Mouse (Mus musculus) liver, adult 2 months (tissue): Measurements from ENCODE around the gene Prkd3. TPM values are rescaled to one million over a fixed set of nuclear protein-coding genes. Genes with fewer than 3 reads are reported as not detected.

ENCODE experiments used
- DNase-seq: peaks from one replicate; pipeline ENCODE4 v3.0.0-alpha.2; 2011; ENCODE audit warnings: low read depth, low spot score; ENCODE audit errors: extremely low read depth
- H3K27ac ChIP-seq: fragments of 200-500 bp; replicated peaks from 2 replicates; pipeline ENCODE4 v1.5.1; 2012; ENCODE audit warnings: low read depth, mild to moderate bottlenecking, control low read depth, inconsistent platforms, low read length; ENCODE audit not compliant: insufficient read depth
- H3K27me3 ChIP-seq: fragments of 200-500 bp; 2 replicates; pipeline ENCODE4 v1.6.1; 2012; ENCODE audit warnings: mild to moderate bottlenecking, moderate library complexity, low read length, inconsistent platforms; ENCODE audit not compliant: control insufficient read depth, insufficient read depth
- H3K36me3 ChIP-seq: fragments of 200-500 bp; 2 replicates; pipeline ENCODE4 v1.6.1; 2012; ENCODE audit warnings: low read length, inconsistent platforms; ENCODE audit not compliant: control insufficient read depth, insufficient read depth
- H3K4me1 ChIP-seq: fragments of 200-500 bp; 2 replicates; pipeline ENCODE4 v1.6.1; 2011; ENCODE audit warnings: low read length; ENCODE audit not compliant: control insufficient read depth, insufficient read depth
- H3K4me3 ChIP-seq: fragments of 200-500 bp; 2 replicates; pipeline ENCODE4 v1.5.1; 2011; ENCODE audit warnings: low read depth, mild to moderate bottlenecking, control low read depth, low read length, moderate library complexity; ENCODE audit not compliant: insufficient read depth
- H3K79me2 ChIP-seq: fragments of 200-500 bp; 2 replicates; pipeline ENCODE4 v1.6.1; 2012; ENCODE audit warnings: inconsistent platforms, mild to moderate bottlenecking, low read length, moderate library complexity; ENCODE audit not compliant: control insufficient read depth, insufficient read depth
- H3K9ac ChIP-seq: fragments of 200-500 bp; 2 replicates; pipeline ENCODE4 v1.6.1; 2012; ENCODE audit warnings: low read depth, mild to moderate bottlenecking, control low read depth, inconsistent platforms, low read length
- CTCF ChIP-seq: fragments of 200-500 bp; IDR thresholded peaks from 2 replicates; pipeline ENCODE4 v1.5.1; 2011; ENCODE audit warnings: low read depth, low read length, control low read depth
- POLR2A ChIP-seq: fragments of 200-500 bp; IDR thresholded peaks from 2 replicates; pipeline ENCODE4 v1.6.1; 2011; ENCODE audit warnings: low read length, control low read depth; ENCODE audit not compliant: insufficient read depth; ENCODE audit errors: extremely low read depth
- WGBS: fragments of 180-500 bp; shearing (Covaris S2); methylation state at CpG from one replicate; pipeline ENCODE4 v1.1.7; 2018; 5-methylcytosine and 5-hydroxymethylcytosine counted together
- polyA plus RNA-seq: library from polyadenylated mRNA; depleted of rRNA; stranded (reverse); fragments of >200 nt; gene quantifications from 2 replicates; pipeline ENCODE4 v1.2.3, GENCODE M21; 2012
- total RNA-seq: library from RNA; depleted of rRNA; stranded (reverse); fragments of >200 nt; gene quantifications from 2 replicates; pipeline ENCODE4 v1.2.3, GENCODE M21; 2014

The Prkd3 gene
- total and polyA plus RNA-seq, 2 experiments = 79.6 to 191 TPM

DNA sequence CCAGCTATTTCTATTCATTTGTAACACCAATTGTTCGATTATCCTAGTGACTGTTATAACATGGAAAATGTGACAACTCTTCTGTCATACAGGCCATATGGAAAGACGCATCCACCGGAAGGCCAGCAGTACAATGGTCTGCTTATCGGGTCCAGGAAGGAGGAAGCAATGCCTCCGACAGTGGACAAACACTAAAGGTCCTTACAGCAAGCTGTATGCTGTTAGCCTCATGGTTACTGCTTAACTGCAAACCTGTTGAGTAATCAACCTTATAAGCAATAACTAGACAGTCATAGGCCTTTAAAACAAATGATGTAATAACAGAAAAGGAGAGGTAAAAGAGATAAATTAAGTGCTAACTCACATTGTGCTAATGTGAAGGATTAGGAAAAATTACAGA lies 69.4 kb downstream of the Prkd3 start:
- H3K36me3 ChIP-seq = peaks cover 71% of the 10 kb centered on the region
- DNase-seq = no peak
- TF ChIP-seq POLR2A = no peak
- TF ChIP-seq CTCF = no peak
- H3K9ac ChIP-seq = no peak overlapping the region
- no peaks in the 10 kb centered on the region for H3K79me2 ChIP-seq
- H3K4me1 ChIP-seq = no peaks in the 10 kb centered on the region
- 72% methylated on average over 5 of the region's 5 CpGs for WGBS
- H3K27ac ChIP-seq = no peak overlapping the region
- H3K27me3 ChIP-seq = no peaks in the 10 kb centered on the region
- no peak overlapping the region for H3K4me3 ChIP-seq

GRCm38 (mm10) chr17:78942579-78942978 lies 78.0 kb downstream of the Prkd3 start:
- Histone ChIP-seq H3K4me3 (no peak overlapping the region), H3K9ac (no peak overlapping the region), H3K27ac (no peak overlapping the region), H3K27me3 (no peaks in the 10 kb centered on the region), H3K4me1 (no peaks in the 10 kb centered on the region), H3K79me2 (no peaks in the 10 kb centered on the region), H3K36me3 (peaks cover 5% of the 10 kb centered on the region)
- 78% methylated on average over 11 of the region's 11 CpGs for WGBS
- no peak for DNase-seq
- no peak for TF ChIP-seq CTCF
- no peak for TF ChIP-seq POLR2A

DNA sequence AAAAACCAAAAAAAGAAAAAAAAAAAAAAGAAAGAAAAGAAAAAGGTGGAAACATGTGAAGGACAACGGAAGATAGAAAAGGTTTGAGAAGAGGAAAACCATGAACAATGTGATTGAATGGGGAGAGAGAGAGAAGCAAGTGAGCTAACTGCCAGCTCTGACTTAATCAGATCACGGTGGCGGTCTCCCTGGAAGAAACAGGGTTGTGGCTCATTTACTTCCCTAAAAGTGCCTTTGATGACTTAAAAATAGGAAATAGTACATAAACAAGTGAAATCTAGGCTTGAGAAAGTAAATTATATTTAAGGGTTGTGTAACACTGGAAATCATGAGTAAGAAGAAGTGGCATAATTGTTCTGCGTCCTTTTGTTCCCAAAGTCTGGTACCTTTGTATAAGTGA lies 81.7 kb downstream of the Prkd3 start:
- no peak for TF ChIP-seq POLR2A
- TF ChIP-seq CTCF = no peak
- Histone ChIP-seq H3K36me3 (peaks cover 14% of the 10 kb centered on the region), H3K4me1 (peaks cover 2% of the 10 kb centered on the region), H3K79me2 (peaks cover 9% of the 10 kb centered on the region; the same call in 1 of the 2 replicates), H3K4me3 (no peak overlapping the region), H3K9ac (no peak overlapping the region), H3K27ac (no peak overlapping the region), H3K27me3 (no peaks in the 10 kb centered on the region)
- no peak for DNase-seq
- 92% methylated on average over 4 of the region's 4 CpGs for WGBS

DNA sequence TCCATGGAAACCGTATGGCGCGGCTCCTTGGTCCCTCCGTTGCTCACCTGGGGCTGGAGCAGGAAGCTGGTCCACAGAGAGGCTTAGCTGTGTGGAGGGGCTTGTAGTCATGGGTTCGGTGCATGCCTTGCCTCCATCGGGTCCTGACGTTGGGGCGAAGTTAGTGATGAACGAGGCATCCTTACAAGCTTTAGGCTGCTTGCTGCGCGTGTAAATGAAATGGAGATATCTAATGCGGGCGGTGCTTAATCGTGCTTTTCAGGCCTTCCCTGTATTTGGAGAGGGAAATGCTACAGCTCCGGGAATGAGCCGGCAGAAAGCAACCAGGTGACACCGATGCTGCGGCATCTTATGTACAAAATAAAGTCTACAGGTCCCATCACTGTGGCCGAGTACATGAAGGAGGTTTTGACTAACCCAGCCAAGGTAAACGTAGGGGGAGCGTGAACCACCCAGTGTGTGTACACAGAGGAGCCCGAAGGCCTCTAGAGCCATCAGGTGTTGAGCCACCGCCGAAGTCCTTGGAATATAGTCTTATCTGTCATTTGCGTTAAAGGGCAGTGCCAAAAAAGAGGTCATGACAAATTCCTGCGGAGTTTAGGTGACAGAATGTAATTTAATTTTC lies 83.3 kb downstream of the Prkd3 start:
- DNase-seq = no peak
- 4% methylated on average over 26 of the region's 26 CpGs for WGBS
- TF ChIP-seq CTCF (no peak), POLR2A (no peak)
- no peak overlapping the region for H3K27ac ChIP-seq
- peak overlapping the region; percentile 85 for H3K4me3 ChIP-seq
- no peaks in the 10 kb centered on the region for H3K27me3 ChIP-seq
- H3K9ac ChIP-seq = peak overlapping the region; percentile 48
- peaks cover 2% of the 10 kb centered on the region for H3K4me1 ChIP-seq
- H3K79me2 ChIP-seq = peaks cover 9% of the 10 kb centered on the region; the same call in 1 of the 2 replicates
- H3K36me3 ChIP-seq = peaks cover 20% of the 10 kb centered on the region

GRCm38 (mm10) chr17:78936466-78937228 lies 84.0 kb downstream of the Prkd3 start, which contains the start of the genes Cebpz and Ndufaf7:
TSS of gene Cebpz (minus strand) at chr17:78937066.
TSS of gene Ndufaf7 (plus strand) at chr17:78937136.
- H3K4me3 ChIP-seq = peak within 1 kb of the TSS; percentile 85
- peaks cover 9% of the 10 kb centered on the region; the same call in 1 of the 2 replicates for H3K79me2 ChIP-seq
- H3K9ac ChIP-seq = peak within 1 kb of the TSS; percentile 75
- WGBS = under 1% methylated on average over 45 of the region's 45 CpGs
- peaks cover 26% of the 10 kb centered on the region for H3K36me3 ChIP-seq
- H3K27me3 ChIP-seq = no peaks in the 10 kb centered on the region
- TF ChIP-seq CTCF (no peak), POLR2A (peak; percentile 77)
- peaks cover 2% of the 10 kb centered on the region for H3K4me1 ChIP-seq
- peak; percentile 87 for DNase-seq
- peak within 1 kb of the TSS; percentile 32 for H3K27ac ChIP-seq
